Mouse (Mus musculus): ENCODE measurements around the gene Olfr281.

GRCm38 (mm10) chr15:98474958-98475357 is 22.6 kb downstream of the Olfr281 start:
- TF ChIP-seq CTCF (conservative IDR thresholded peaks at IDR 0.05 in 1 of 2, IDR thresholded peaks at IDR 0.05 in 1 of 2; ENCODE audit: low read depth in 2 of 2, low read length in 2 of 2) (no peak), POLR2A (IDR thresholded peaks at IDR 0.05; ENCODE audit: low read depth, low read length) (no peak)
